Mouse (Mus musculus) CH12.LX (cell line): ENCODE results near the gene Rsph3b.
"Not testable (repeated sequence)": the region's sequence is repeated elsewhere in the genome, so short reads cannot be mapped to it uniquely, and the experiment has no call there.

Experiments used
- CHD1 ChIP-seq: IDR thresholded peaks from 2 replicates; pipeline ENCODE4 v1.6.1; 2012; ENCODE audit warnings: low read depth, low read length, improper control_type of control experiment, inconsistent platforms
- CHD2 ChIP-seq: IDR thresholded peaks from 2 replicates; pipeline ENCODE4 v1.6.1; 2011; ENCODE audit warnings: low read length, improper control_type of control experiment
- CTCF ChIP-seq, 2 experiments: IDR thresholded peaks in 1 of 2; conservative IDR thresholded peaks in 1 of 2; 2 replicates each; pipeline ENCODE4 v1.5.1; 2011 to 2012; ENCODE audit warnings: low read depth in 2 of 2, low read length in 2 of 2, improper control_type of control experiment in 1 of 2, inconsistent platforms in 1 of 2, mild to moderate bottlenecking in 1 of 2, moderate library complexity in 1 of 2
- E2F4 ChIP-seq: IDR thresholded peaks from 2 replicates; pipeline ENCODE4 v1.6.1; 2011; ENCODE audit warnings: low read depth, low read length, improper control_type of control experiment; ENCODE audit not compliant: insufficient replicate concordance
- EP300 ChIP-seq: IDR thresholded peaks from 2 replicates; pipeline ENCODE4 v1.6.1; 2011; ENCODE audit warnings: low read length, improper control_type of control experiment
- GABPA ChIP-seq: IDR thresholded peaks from 2 replicates; pipeline ENCODE4 v1.6.1; 2012; ENCODE audit warnings: low read depth, low read length, improper control_type of control experiment, inconsistent platforms; ENCODE audit not compliant: insufficient replicate concordance
- KAT2A ChIP-seq: IDR thresholded peaks from 2 replicates; pipeline ENCODE4 v1.6.1; 2012; ENCODE audit warnings: low read length, improper control_type of control experiment, inconsistent platforms; ENCODE audit not compliant: insufficient replicate concordance
- MYC ChIP-seq: IDR thresholded peaks from 2 replicates; pipeline ENCODE4 v1.6.1; 2011; ENCODE audit warnings: low read depth, mild to moderate bottlenecking, improper control_type of control experiment, low read length
- NRF1 ChIP-seq: IDR thresholded peaks from 2 replicates; pipeline ENCODE4 v1.6.1; 2014; ENCODE audit warnings: low read depth, mild to moderate bottlenecking, inconsistent platforms, low read length, improper control_type of control experiment, moderate library complexity
- POLR2A ChIP-seq: IDR thresholded peaks from 2 replicates; pipeline ENCODE4 v1.6.1; 2011; ENCODE audit warnings: low read depth, mild to moderate bottlenecking, improper control_type of control experiment, low read length
- TCF12 ChIP-seq: IDR thresholded peaks from 2 replicates; pipeline ENCODE4 v1.6.1; 2014; ENCODE audit warnings: low read depth, mild to moderate bottlenecking, inconsistent platforms, low read length, improper control_type of control experiment
- USF2 ChIP-seq: conservative IDR thresholded peaks from 2 replicates; pipeline ENCODE4 v1.6.1; 2011; ENCODE audit warnings: low read depth, low read length, improper control_type of control experiment
- ZMIZ1 ChIP-seq: IDR thresholded peaks from 2 replicates; pipeline ENCODE4 v1.6.1; 2012; ENCODE audit warnings: low read depth, mild to moderate bottlenecking, inconsistent platforms, low read length, improper control_type of control experiment

GRCm38 (mm10) chr17:6974985-6975384 is 26.5 kb upstream of the Rsph3b start:
- TF ChIP-seq CTCF (conservative IDR thresholded peaks at IDR 0.05 in 1 of 2, IDR thresholded peaks at IDR 0.05 in 1 of 2; ENCODE audit: low read depth in 2 of 2, low read length in 2 of 2); CHD2; NRF1; GABPA; TCF12; EP300; MYC; POLR2A; USF2; KAT2A; ZMIZ1; E2F4; CHD1: not testable (repeated sequence)
